Mouse (Mus musculus) left cerebral cortex, postnatal 25 days (tissue): Measurements from ENCODE around the gene Kif14. TPM values are rescaled to one million over a fixed set of nuclear protein-coding genes. Genes with fewer than 3 reads are reported as not detected.

Experiments
- DNase-seq, 2 experiments: peaks; one replicate each; pipeline ENCODE4 v3.0.0; 2022; ENCODE audit warnings: low spot score in 2 of 2, mixed read lengths in 1 of 2
- intact Hi-C: fragments of 180-260 bp; cut with DNase I; formaldehyde crosslinking; loops from one replicate; pipeline ENCODE4 v1.15.1; 2025
- total RNA-seq, 2 experiments: library from RNA; stranded (reverse); gene quantifications; 2 replicates each; pipeline ENCODE4 v1.2.3; 2021

The Kif14 gene
- under 1 TPM; 0.09 to 0.25 TPM for total RNA-seq

DNA sequence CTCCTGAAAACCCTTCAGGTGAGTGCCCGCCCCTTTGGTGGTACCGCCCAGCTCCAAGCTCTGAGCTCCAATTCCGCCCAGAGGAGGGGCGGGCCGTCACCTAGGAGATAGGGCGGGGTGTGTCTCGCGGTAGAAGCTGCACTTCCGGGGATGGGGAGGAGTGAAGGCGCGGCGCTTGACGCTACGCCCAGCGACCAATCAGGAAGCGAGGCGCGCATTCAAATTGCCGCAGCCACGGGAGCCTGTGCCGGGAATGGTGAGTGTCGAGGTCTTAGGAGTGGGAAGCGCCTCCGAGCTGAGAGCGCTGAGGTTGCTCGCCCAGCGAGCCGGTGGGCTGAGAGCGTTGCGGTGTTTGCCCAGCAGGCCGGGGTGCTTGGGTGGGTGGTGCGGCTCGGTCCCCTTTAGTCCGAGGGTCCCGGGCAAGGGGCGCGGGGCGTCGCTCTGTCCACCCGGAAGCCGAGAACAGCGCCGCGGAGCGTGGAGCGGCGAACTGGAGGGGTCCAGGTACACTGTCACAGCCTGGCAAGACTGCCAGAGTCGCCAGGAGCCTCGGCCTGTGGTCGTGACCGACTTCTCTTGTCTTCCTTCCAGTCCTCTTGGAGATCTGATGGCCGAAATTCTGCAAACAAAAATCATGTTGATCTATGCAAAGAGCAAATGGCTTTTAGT is at the start of gene Kif14:
Gene Kif14, plus strand, starts transcription at position 201 of the 669 bp plus-strand sequence.
- intact Hi-C loops = loop anchor here (5.0 kb wide), 1 partner anchor 56 kb away; no protein-coding TSS in a partner anchor
- DNase-seq = peak; percentile 92 to 94

GRCm38 (mm10) chr1:136418393-136418792 is 47.8 kb upstream of the Kif14 start:
- DNase-seq = peak; percentile 28 to 87
- intact Hi-C loops = no loop called here

- intact Hi-C loops = no loop called here
- DNase-seq = no peak
These were observed 38.8 kb upstream of the Kif14 start for GRCm38 (mm10) chr1:136427166-136427969.

DNA sequence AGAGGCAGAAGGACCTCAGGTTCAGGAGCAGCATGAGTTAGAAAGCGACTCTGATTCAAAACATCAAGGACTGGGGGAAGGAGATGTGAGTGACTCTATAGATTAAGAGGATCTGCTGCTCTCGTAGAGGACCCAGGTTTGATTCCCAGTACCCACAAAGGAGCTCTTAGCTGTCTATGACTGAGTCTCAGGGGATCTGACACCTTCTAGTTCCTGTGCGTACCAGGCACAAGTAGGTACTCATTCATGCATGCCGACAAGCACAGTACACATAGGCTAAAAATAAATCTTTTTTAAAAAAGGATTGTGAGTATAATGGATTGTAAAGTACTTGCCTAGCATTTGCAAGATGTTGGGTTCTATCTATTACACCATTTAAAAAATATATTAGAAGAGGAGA is 37.2 kb upstream of the Kif14 start:
- no peak for DNase-seq
- intact Hi-C loops = no loop called here

GRCm38 (mm10) chr1:136430126-136430818 is 35.9 kb upstream of the Kif14 start:
- intact Hi-C loops = no loop called here

GRCm38 (mm10) chr1:136440741-136441140 is 25.4 kb upstream of the Kif14 start:
- DNase-seq = no peak
- intact Hi-C loops = no loop called here

More at GRCm38 (mm10) chr1:136430126-136430818, 35.9 kb upstream of the Kif14 start:
- DNase-seq = peak in 1 of 2 experiments; percentile 17

DNA sequence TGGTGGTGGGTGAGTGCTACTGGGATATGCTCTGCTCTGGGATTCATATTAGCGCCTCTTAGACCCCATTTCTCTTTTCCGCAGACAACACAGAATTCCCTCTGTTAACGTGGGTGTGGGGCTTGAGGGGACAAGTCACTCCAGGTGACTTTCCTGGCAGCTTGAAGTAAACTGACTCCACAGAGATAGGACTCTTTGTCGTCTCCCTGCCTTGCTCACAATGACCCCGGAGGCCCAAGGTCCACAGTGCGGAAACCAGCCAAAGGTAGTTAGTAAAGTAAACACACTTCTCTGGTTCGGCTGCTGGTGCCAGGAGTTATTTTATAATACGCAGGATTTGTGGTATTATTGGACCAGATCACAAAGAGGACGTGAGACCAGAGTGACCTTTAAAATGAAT is 23.3 kb upstream of the Kif14 start:
- intact Hi-C loops = no loop called here
- no peak for DNase-seq

GRCm38 (mm10) chr1:136444555-136445255 is 21.4 kb upstream of the Kif14 start:
- intact Hi-C loops = no loop called here
- no peak for DNase-seq

DNA sequence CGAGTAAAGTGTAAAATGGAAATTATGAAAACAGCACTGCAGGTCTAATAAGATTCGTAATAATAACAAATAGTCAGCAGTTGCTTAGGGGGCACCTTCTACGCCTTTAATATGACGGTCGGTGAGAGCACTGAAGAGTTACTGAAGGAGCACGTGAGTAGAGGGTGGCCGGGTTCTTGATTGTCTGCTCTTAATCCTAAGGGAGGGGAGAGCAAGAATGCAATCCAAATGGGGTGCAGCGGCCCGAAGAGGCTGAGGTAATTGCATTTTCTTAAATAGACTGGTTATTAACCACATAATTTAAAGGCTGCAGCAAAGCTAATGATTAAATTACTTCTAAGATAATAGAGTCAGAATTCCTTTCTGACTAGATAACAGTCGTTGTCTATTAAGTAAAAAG is 19.2 kb upstream of the Kif14 start:
- no peak for DNase-seq
- intact Hi-C loops = no loop called here

DNA sequence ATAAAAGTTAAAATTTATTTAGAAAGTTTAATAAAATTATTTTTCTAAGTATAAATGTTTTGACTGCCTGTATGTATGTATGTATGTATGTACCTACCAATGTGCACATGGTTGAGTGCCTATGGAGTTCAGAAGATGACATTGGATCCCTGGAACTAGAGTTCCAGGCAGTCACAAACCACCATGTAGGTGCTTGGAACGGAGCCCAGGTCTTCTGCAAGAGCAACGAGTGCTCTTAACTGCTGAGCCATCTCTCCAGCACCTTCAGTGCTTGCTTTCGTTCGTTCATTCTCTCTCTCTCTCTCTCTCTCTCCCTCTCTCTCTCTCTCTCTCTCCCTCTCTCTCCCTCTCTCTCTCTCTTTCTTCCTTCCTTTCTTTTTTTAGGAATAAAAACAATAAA is 18.8 kb upstream of the Kif14 start:
- intact Hi-C loops = no loop called here
- no peak for DNase-seq

GRCm38 (mm10) chr1:136449541-136449940 is 16.6 kb upstream of the Kif14 start:
- intact Hi-C loops = no loop called here
- no peak for DNase-seq

DNA sequence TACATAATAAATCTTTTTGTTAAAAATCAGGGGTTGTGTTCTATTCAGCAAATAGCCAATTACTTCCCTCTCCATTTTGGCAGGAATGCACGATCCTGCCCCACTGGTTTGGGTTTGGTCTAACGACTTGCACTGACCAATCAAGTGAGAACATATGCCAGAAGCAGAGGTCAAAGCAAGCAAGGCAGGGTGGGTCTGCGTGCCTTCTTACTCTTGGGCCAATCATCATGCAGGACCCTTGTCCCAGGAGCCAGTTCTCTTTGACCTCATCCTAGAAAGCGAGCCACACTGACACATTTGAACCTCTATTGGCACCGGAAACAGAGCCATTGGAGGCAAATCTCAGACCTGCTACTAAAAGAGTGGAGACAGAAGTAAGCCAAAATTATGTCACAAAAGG is 15.9 kb upstream of the Kif14 start:
- intact Hi-C loops = no loop called here
- DNase-seq = no peak

GRCm38 (mm10) chr1:136452421-136452820 is 13.7 kb upstream of the Kif14 start:
- DNase-seq = no peak
- intact Hi-C loops = no loop called here

- peak in 1 of 2 experiments; percentile 29 for DNase-seq
- intact Hi-C loops = loop anchor here (5.0 kb wide), 4 partner anchors 149 to 409 kb away; no protein-coding TSS in a partner anchor
These were observed 10.2 kb upstream of the Kif14 start for GRCm38 (mm10) chr1:136455756-136456585.

DNA sequence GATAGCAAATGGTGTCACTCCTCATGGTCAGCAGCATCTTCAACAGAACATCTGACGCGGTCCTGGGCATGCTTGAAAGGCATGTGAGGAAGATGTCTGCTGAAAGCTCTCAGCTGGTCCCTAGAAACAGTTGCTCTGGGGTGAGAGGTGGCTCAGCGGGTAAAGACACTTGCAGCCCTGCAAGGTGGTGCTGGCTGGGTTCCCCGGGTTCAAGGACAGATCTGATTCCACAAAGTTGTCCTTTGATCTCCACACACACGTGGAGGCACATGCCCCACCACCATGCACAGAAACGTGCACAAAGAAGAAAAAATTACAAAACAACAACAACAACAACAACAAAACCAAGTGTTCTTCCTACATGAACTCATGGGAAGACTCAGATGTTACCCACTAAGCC is 9.4 kb upstream of the Kif14 start:
- intact Hi-C loops = loop anchor here (5.0 kb wide), 4 partner anchors 149 to 409 kb away; no protein-coding TSS in a partner anchor
- DNase-seq = no peak

DNA sequence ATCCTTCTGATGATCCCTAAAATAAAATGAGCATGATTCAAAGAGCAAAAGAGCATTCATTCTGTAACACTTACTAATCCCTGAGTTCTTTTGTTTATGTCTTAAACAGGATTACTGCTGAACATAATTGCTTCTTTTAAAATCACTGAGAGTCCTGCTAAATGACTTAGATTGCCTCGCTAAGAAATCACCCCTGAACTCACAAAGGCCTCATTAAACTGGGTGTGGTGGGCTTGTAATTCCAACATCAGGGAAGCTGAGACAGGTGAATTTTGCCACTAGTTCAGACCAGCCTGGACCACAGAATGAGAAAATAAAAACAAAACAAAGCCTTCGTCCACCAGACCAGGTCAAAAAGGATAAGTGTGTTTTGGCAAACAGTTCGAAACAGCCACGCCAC is 8.7 kb upstream of the Kif14 start:
- intact Hi-C loops = loop anchor here (5.0 kb wide), 4 partner anchors 150 to 410 kb away; no protein-coding TSS in a partner anchor
- no peak for DNase-seq

DNA sequence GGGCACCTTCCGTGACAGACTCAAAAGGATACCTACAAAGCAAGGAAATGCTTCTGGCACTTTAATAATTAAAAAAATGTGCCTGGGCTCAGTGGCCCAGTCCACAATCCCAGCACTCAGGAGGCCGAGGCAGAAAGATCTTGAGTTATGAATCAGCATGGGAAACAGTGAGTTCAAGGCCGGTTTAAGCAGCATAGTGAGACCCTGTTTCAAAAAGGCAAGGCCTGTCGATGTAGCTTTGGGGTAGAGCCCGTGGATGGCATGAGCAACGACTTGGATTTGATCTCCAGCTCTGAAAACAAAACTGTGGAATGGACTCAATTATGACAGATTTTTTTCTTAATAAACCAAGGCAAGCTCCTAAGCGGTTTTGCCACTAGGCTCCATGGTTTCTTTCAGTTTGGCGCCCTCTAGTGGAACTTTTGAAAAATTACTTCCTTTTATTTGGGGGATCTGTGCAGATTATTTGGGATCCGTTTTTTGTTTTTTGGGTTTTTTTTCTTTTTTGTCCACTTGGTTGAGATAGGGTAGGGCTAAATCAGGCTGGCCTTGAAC is 7.4 kb upstream of the Kif14 start:
- peak; percentile 12 to 39 for DNase-seq
- intact Hi-C loops = loop anchor here (2.0 to 5.0 kb wide), 5 partner anchors 112 to 411 kb away; partner anchors contain the start of gene Camsap2

DNA sequence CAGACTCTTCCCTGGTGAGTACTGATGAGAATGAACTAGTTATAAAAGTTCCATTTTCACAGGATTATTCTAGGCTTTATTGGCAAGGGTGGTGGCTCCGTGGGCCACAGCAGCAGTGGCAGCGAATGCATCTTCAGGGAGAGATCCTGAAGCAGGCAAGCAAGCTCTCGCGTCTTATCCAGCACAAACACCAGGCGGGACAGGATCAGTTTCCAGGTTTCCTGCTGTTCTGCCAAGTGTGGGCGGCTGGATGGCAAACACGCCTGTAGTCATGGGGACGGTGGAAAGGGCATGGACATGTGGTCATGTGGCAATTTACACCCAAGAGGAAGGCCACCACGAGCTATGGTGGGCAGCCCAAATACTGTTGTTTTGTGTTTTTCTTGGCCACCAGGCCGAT is 3.7 kb upstream of the Kif14 start:
- intact Hi-C loops = no loop called here
- DNase-seq = peak; percentile 12 to 66
